Mouse (Mus musculus) myocyte (in vitro differentiated cells): ENCODE results near the gene Aspa. TPM values are rescaled to one million over a fixed set of nuclear protein-coding genes. Genes with fewer than 3 reads are reported as not detected.

Experiments
- H3K27me3 ChIP-seq: one replicate; pipeline ENCODE4 v1.6.1; 2011; ENCODE audit not compliant: control insufficient read depth, insufficient read depth, insufficient read length
- H3K36me3 ChIP-seq: one replicate; pipeline ENCODE4 v1.6.1; 2011; ENCODE audit not compliant: control insufficient read depth, insufficient read depth
- H3K4me2 ChIP-seq: one replicate; pipeline ENCODE4 v1.6.1; 2011; ENCODE audit warnings: low read depth, control low read depth
- H3K4me3 ChIP-seq: one replicate; pipeline ENCODE4 v1.5.1; 2011; ENCODE audit warnings: mild to moderate bottlenecking, control low read depth, moderate library complexity
- H3K79me2 ChIP-seq: one replicate; pipeline ENCODE4 v1.6.1; 2011; ENCODE audit not compliant: control insufficient read depth, insufficient read depth
- H3ac ChIP-seq: one replicate; pipeline ENCODE4 v1.6.1; 2011; ENCODE audit not compliant: control insufficient read depth, insufficient read length
- CEBPB ChIP-seq: IDR thresholded peaks from 2 replicates; pipeline ENCODE4 v1.6.1; 2011; ENCODE audit warnings: mild to moderate bottlenecking, moderate library complexity; ENCODE audit not compliant: poor library complexity, insufficient read depth, severe bottlenecking
- E2F4 ChIP-seq: IDR thresholded peaks from one replicate; pipeline ENCODE4 v1.6.1; 2011; ENCODE audit warnings: mild to moderate bottlenecking, control low read depth, moderate library complexity; ENCODE audit not compliant: insufficient read depth
- MAX ChIP-seq: IDR thresholded peaks from one replicate; pipeline ENCODE4 v1.6.1; 2011; ENCODE audit warnings: low read depth, mild to moderate bottlenecking, control low read depth
- MYOD1 ChIP-seq, 3 experiments: IDR thresholded peaks; one replicate each; pipeline ENCODE4 v1.6.1; 2011; ENCODE audit warnings: control low read depth in 2 of 3, low read depth in 2 of 3, mild to moderate bottlenecking in 2 of 3, moderate library complexity in 1 of 3; ENCODE audit not compliant: insufficient read length in 2 of 3, control insufficient read depth in 1 of 3
- MYOG ChIP-seq, 3 experiments: IDR thresholded peaks; one replicate each; pipeline ENCODE4 v1.6.1; 2011; ENCODE audit warnings: control low read depth in 2 of 3, low read depth in 2 of 3, mild to moderate bottlenecking in 2 of 3; ENCODE audit not compliant: insufficient read length in 2 of 3, control insufficient read depth in 1 of 3, insufficient read depth in 1 of 3
- POLR2A ChIP-seq: IDR thresholded peaks from one replicate; pipeline ENCODE4 v1.6.1; 2011; ENCODE audit warnings: low read depth, mild to moderate bottlenecking, control low read depth, moderate library complexity; ENCODE audit not compliant: insufficient read length
- POLR2AphosphoS2 ChIP-seq: IDR thresholded peaks from one replicate; pipeline ENCODE4 v1.6.1; 2011; ENCODE audit warnings: low read depth, control low read depth; ENCODE audit not compliant: insufficient read length
- REST ChIP-seq: IDR thresholded peaks from one replicate; pipeline ENCODE4 v1.6.1; 2011; ENCODE audit warnings: mild to moderate bottlenecking, control low read depth, moderate library complexity; ENCODE audit not compliant: insufficient read depth, insufficient read length
- SRF ChIP-seq: IDR thresholded peaks from one replicate; pipeline ENCODE4 v1.6.1; 2011; ENCODE audit warnings: low read depth; ENCODE audit not compliant: control insufficient read depth, insufficient read length
- TCF12 ChIP-seq: IDR thresholded peaks from one replicate; pipeline ENCODE4 v1.6.1; 2011; ENCODE audit warnings: mild to moderate bottlenecking, control low read depth; ENCODE audit not compliant: poor library complexity, insufficient read depth, severe bottlenecking
- TCF3 ChIP-seq: IDR thresholded peaks from one replicate; pipeline ENCODE4 v1.6.1; 2011; ENCODE audit warnings: low read depth, control low read depth; ENCODE audit not compliant: insufficient read length
- USF1 ChIP-seq: IDR thresholded peaks from one replicate; pipeline ENCODE4 v1.6.1; 2011; ENCODE audit warnings: low read depth, mild to moderate bottlenecking, control low read depth, moderate library complexity
- polyA plus RNA-seq: library from polyadenylated mRNA; unstranded; fragments of >200 nt; fragmentation: generic; extraction: Trizol; gene quantifications from one replicate; pipeline ENCODE4 v1.2.1, GENCODE M21; 2012; ENCODE audit warnings: missing spikeins

Gene Aspa
- polyA plus RNA-seq: 5.3 TPM

- Histone ChIP-seq H3ac (no peak within 1 kb of the TSS), H3K27me3 (no peaks in the 10 kb centered on the region), H3K4me2 (no peak within 1 kb of the TSS), H3K36me3 (no peaks in the 10 kb centered on the region), H3K4me3 (no peak within 1 kb of the TSS), H3K79me2 (no peaks in the 10 kb centered on the region)
- TF ChIP-seq POLR2AphosphoS2: no peak
- TF ChIP-seq TCF3: no peak
- TF ChIP-seq CEBPB: no peak
- TF ChIP-seq POLR2A: no peak
- no peak for TF ChIP-seq USF1
- no peak for TF ChIP-seq SRF
- TF ChIP-seq REST: no peak
- TF ChIP-seq MYOD1 (IDR thresholded peaks at IDR 0.05; ENCODE audit: control insufficient read depth in 1 of 3, insufficient read length in 2 of 3, low read depth in 2 of 3): no peak
- no peak for TF ChIP-seq MYOG (IDR thresholded peaks at IDR 0.05; ENCODE audit: control insufficient read depth in 1 of 3, insufficient read depth in 1 of 3, insufficient read length in 2 of 3, low read depth in 2 of 3)
- no peak for TF ChIP-seq TCF12
- no peak for TF ChIP-seq E2F4
- TF ChIP-seq MAX: no peak
These were observed at the start of gene Aspa, which contains the start of the genes Gm49340 and Spata22 for GRCm38 (mm10) chr11:73329442-73329841. Gene Aspa (minus strand): TSS chr11:73329596. Gene Gm49340 (plus strand): TSS chr11:73329741. Gene Spata22 (plus strand): TSS chr11:73329741.

- H3K4me2 ChIP-seq: no peak within 1 kb of the TSS
- H3K36me3 ChIP-seq: no peaks in the 10 kb centered on the region
- no peaks in the 10 kb centered on the region for H3K79me2 ChIP-seq
- H3K27me3 ChIP-seq: no peaks in the 10 kb centered on the region
- H3ac ChIP-seq: no peak within 1 kb of the TSS
- TF ChIP-seq MYOG (IDR thresholded peaks at IDR 0.05; ENCODE audit: control insufficient read depth in 1 of 3, insufficient read depth in 1 of 3, insufficient read length in 2 of 3, low read depth in 2 of 3) (no peak), TCF3 (no peak), REST (no peak)
- H3K4me3 ChIP-seq: no peak within 1 kb of the TSS
These were observed 41.5 kb upstream of the Aspa start, which contains the start of gene Olfr376 for GRCm38 (mm10) chr11:73370946-73371345. Gene Olfr376 (plus strand): TSS chr11:73371246.

- H3K36me3 ChIP-seq: no peaks in the 10 kb centered on the region
- no peak within 1 kb of the TSS for H3K4me3 ChIP-seq
- H3K27me3 ChIP-seq: no peaks in the 10 kb centered on the region
- TF ChIP-seq MAX (no peak), TCF12 (no peak), MYOD1 (IDR thresholded peaks at IDR 0.05; ENCODE audit: control insufficient read depth in 1 of 3, insufficient read length in 2 of 3, low read depth in 2 of 3) (no peak), POLR2A (no peak), MYOG (IDR thresholded peaks at IDR 0.05; ENCODE audit: control insufficient read depth in 1 of 3, insufficient read depth in 1 of 3, insufficient read length in 2 of 3, low read depth in 2 of 3) (no peak), POLR2AphosphoS2 (no peak), REST (no peak), E2F4 (no peak), SRF (no peak), CEBPB (no peak), TCF3 (no peak), USF1 (no peak)
- H3K79me2 ChIP-seq: no peaks in the 10 kb centered on the region
- H3K4me2 ChIP-seq: no peak within 1 kb of the TSS
- H3ac ChIP-seq: no peak within 1 kb of the TSS
These were observed 21.1 kb upstream of the Aspa start, which contains the start of gene Olfr20 for GRCm38 (mm10) chr11:73350483-73350882. Gene Olfr20 (plus strand): TSS chr11:73350783.

- no peaks in the 10 kb centered on the region for H3K79me2 ChIP-seq
- H3ac ChIP-seq: no peak overlapping the region
- no peak overlapping the region for H3K4me2 ChIP-seq
- H3K27me3 ChIP-seq: no peaks in the 10 kb centered on the region
- H3K4me3 ChIP-seq: no peak overlapping the region
- no peaks in the 10 kb centered on the region for H3K36me3 ChIP-seq
- TF ChIP-seq POLR2A: no peak
- no peak for TF ChIP-seq MAX
These were observed 7.5 kb upstream of the Aspa start for GRCm38 (mm10) chr11:73336919-73337318.

- Histone ChIP-seq H3ac (no peak overlapping the region), H3K4me3 (no peak overlapping the region), H3K4me2 (no peak overlapping the region), H3K27me3 (no peaks in the 10 kb centered on the region), H3K36me3 (no peaks in the 10 kb centered on the region), H3K79me2 (no peaks in the 10 kb centered on the region)
- no peak for TF ChIP-seq MAX
- no peak for TF ChIP-seq POLR2A
- TF ChIP-seq TCF12: no peak
- no peak for TF ChIP-seq MYOD1 (IDR thresholded peaks at IDR 0.05; ENCODE audit: control insufficient read depth in 1 of 3, insufficient read length in 2 of 3, low read depth in 2 of 3)
These were observed 4.0 kb upstream of the Aspa start for GRCm38 (mm10) chr11:73333357-73333756.

GRCm38 (mm10) chr11:73327361-73327760, 2.0 kb downstream of the Aspa start:
- Histone ChIP-seq H3K36me3 (no peaks in the 10 kb centered on the region), H3K4me3 (no peak overlapping the region), H3K4me2 (no peak overlapping the region), H3K27me3 (no peaks in the 10 kb centered on the region), H3K79me2 (no peaks in the 10 kb centered on the region), H3ac (no peak overlapping the region)
- TF ChIP-seq POLR2AphosphoS2 (no peak), E2F4 (no peak), MYOG (IDR thresholded peaks at IDR 0.05; ENCODE audit: control insufficient read depth in 1 of 3, insufficient read depth in 1 of 3, insufficient read length in 2 of 3, low read depth in 2 of 3) (no peak), SRF (no peak)
